Mouse (Mus musculus) CD4-positive, CD25-positive, alpha-beta regulatory T cell (primary cell): ENCODE measurements around the gene Nedd9. TPM values are rescaled to one million over a fixed set of nuclear protein-coding genes. Genes with fewer than 3 reads are reported as not detected.

Experiments used
- polyA plus RNA-seq: library from polyadenylated mRNA; unstranded; fragments of 100-300 nt; shearing (Covaris generic); gene quantifications from one replicate; pipeline ENCODE4 v1.2.1, GENCODE M21; 2017

The Nedd9 gene
- polyA plus RNA-seq = 129 TPM

GRCm38 (mm10) chr13:41486606-41487408 lies at the start of gene Nedd9:
TSS of gene Nedd9 (minus strand) at chr13:41487362.

DNA sequence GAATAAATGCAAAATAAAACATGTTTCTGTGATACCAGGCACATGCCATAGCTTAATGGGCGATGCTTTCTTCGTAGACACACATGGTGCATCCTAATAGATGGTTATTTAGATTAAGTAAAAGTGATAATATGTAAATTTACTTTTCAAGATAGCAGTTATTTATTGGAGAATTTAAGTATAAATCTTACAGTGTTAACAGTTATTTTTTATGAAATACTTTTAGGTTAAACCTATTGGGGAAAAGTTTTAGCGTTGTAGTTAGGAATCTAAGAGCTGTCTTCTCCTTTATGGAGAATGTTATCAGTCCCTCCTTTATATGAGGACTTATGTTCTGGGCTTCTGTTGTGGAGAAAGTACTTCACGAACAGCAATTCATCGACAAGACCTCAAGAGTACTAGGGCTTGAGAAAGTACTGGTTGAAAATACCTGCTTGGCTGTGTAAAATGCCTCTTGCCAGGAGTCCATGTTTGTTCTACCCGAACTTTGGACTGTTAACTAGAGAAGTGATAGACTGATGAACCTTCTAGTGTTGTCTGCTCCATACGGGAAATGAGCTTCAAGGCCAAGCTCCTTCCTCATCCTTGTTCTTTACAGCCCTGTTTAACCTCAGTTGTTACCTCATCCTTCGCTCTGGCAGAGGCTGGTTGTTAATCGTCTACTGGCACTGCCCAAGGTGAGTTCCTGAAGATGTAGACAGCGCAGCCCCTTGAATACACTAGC lies 213.1 kb downstream of the Nedd9 start, which contains the start of gene Gm17364:
Gene Gm17364, minus strand, starts transcription at position 51 of the 724 bp plus-strand sequence.

Other genes with a start within 250 kb of the Nedd9 start
- 9.8 TPM for gene Smim13, start 237.5 kb downstream of the Nedd9 start, polyA plus RNA-seq
- gene Gm17364, start 213.4 kb downstream of the Nedd9 start, polyA plus RNA-seq = not detected
- 8.5 TPM for gene Tmem170b, start 118.5 kb upstream of the Nedd9 start, polyA plus RNA-seq